Mouse (Mus musculus) adrenal gland (tissue): ENCODE data around the gene Chl1.

Source experiments
- intact Hi-C: fragments of 180-260 bp; cut with DNase I; formaldehyde crosslinking; loops from one replicate; pipeline ENCODE4 v1.15.1; 2025

Chl1 gene

DNA sequence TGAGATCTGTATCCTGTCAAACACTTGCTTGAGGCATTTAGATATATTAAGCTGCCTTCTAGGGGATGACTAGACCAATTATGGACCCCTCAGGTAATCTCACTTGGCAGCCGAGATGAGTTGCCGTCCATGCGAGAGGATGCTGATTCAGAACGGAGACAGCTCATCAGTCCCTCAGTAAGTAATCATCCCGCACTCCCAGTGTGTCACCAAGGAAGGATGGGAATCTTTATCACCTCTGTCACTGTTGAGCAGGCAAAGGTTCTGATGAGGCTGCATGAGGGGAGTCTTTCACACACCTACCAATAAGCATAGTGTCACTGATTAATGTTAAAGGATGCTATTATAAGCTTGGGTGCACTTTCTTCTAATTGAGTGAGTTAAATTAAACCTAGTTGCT is 270.7 kb downstream of the Chl1 start:
- intact Hi-C loops, result no loop called here

DNA sequence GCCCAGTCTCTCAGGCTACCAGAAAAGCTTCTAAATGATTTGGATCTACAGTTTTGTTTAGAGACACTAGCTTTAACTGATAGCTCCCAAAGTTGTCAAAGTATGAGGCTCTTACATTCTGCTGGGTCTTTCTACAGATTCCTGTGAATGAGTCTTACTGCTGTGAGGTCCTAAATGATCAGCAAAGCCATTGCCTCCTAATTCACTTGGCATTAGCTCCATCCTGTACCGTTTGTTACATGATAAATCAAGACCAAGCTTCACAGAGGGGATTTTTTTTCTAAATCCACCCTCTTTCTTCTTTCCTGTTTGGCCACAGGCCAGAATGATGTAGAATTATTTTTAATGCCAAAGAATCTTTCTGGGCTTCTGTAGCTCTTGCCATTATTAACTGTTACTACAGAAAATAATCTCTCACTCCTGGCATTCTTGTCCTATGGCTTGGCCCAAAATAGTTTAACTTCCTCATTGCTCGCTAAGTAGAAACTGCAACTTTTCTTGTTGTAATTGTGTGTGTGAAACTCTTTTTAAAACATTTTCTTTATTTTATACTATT is 280.8 kb downstream of the Chl1 start:
- intact Hi-C loops, result no loop called here

GRCm38 (mm10) chr6:103795241-103795640 is 284.9 kb downstream of the Chl1 start:
- intact Hi-C loops, result no loop called here
